Mouse (Mus musculus): ENCODE measurements around the gene Boll. TPM values are rescaled to one million over a fixed set of nuclear protein-coding genes. Genes with fewer than 3 reads are reported as not detected.

The Boll gene
- polyA plus RNA-seq, 1 experiment = not detected

DNA sequence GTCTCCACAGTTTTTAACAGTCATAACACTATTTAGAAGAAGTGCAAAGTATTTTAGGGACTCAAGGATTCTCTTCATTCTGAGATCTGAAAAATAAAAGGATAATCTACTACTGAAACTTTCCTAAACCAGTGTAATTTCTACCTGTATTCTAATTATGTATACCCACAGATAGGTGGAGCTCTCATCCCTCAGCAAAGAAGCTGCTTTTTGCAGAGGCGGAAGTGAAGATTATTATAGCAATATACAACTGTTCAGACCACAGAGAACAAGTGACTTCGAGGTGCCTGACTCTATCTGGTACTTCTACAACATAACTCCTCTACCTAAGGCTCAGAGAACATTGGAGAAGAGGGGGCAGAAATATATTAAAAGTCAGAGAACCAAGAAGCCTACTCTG, 97.8 kb downstream of the Boll start:
- Histone ChIP-seq H3K4me1 (ENCODE audit: control insufficient read depth, insufficient read depth, low read length) (no peaks in the 10 kb centered on the region), H3K27ac (ENCODE audit: insufficient read depth, low read depth, low read length) (no peak overlapping the region), H3K4me3 (ENCODE audit: insufficient read depth, low read depth, low read length) (no peak overlapping the region)
- WGBS = 74% methylated on average over 2 of the region's 2 CpGs
- no peak for TF ChIP-seq CTCF (IDR thresholded peaks at IDR 0.05; ENCODE audit: insufficient read depth, low read depth, low read length)
- TF ChIP-seq POLR2A (IDR thresholded peaks at IDR 0.05; ENCODE audit: insufficient read depth, low read depth, low read length) = no peak

GRCm38 (mm10) chr1:55264385-55264784, 98.9 kb downstream of the Boll start:
- TF ChIP-seq CTCF (IDR thresholded peaks at IDR 0.05; ENCODE audit: insufficient read depth, low read depth, low read length) (no peak), POLR2A (IDR thresholded peaks at IDR 0.05; ENCODE audit: insufficient read depth, low read depth, low read length) (no peak)
- WGBS = 77% methylated on average over 2 of the region's 2 CpGs
- H3K4me1 ChIP-seq (ENCODE audit: control insufficient read depth, insufficient read depth, low read length) = no peaks in the 10 kb centered on the region
- H3K4me3 ChIP-seq (ENCODE audit: insufficient read depth, low read depth, low read length) = no peak overlapping the region
- no peak overlapping the region for H3K27ac ChIP-seq (ENCODE audit: insufficient read depth, low read depth, low read length)

GRCm38 (mm10) chr1:55246374-55246773, 116.9 kb downstream of the Boll start:
- no peak overlapping the region for H3K27ac ChIP-seq (ENCODE audit: insufficient read depth, low read depth, low read length)
- no peak for TF ChIP-seq CTCF (IDR thresholded peaks at IDR 0.05; ENCODE audit: insufficient read depth, low read depth, low read length)
- TF ChIP-seq POLR2A (IDR thresholded peaks at IDR 0.05; ENCODE audit: insufficient read depth, low read depth, low read length) = no peak
- no peak overlapping the region for H3K4me3 ChIP-seq (ENCODE audit: insufficient read depth, low read depth, low read length)
- 96% methylated on average over 2 of the region's 2 CpGs for WGBS
- no peaks in the 10 kb centered on the region for H3K4me1 ChIP-seq (ENCODE audit: control insufficient read depth, insufficient read depth, low read length)

DNA sequence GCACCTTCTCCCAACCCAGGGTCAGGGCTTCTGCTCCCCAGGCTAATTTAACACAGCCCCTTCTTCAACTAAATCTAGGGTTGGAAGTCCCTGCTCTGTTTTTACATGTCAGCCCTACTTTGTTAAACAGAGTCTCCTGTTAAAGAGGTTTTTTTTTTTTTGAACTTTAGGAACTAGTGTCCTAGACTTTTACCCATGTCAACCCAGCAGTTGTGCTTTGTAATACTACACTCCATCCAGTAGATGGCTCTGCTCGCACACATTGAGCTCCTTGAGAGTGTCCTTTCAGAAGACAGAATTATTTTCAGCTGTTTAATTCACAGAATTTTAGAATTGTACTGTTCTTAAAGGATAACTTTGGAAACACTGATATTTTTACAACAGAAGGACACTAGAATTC, 124.0 kb downstream of the Boll start:
- Histone ChIP-seq H3K27ac (ENCODE audit: insufficient read depth, low read depth, low read length) (no peak overlapping the region), H3K4me1 (ENCODE audit: control insufficient read depth, insufficient read depth, low read length) (peaks cover 4% of the 10 kb centered on the region), H3K4me3 (ENCODE audit: insufficient read depth, low read depth, low read length) (no peak overlapping the region)
- TF ChIP-seq POLR2A (IDR thresholded peaks at IDR 0.05; ENCODE audit: insufficient read depth, low read depth, low read length) = no peak
- TF ChIP-seq CTCF (IDR thresholded peaks at IDR 0.05; ENCODE audit: insufficient read depth, low read depth, low read length) = no peak
- WGBS = 2% methylated on average over 1 of the region's 1 CpGs

- H3K4me1 ChIP-seq (ENCODE audit: control insufficient read depth, insufficient read depth, low read length) = peaks cover 4% of the 10 kb centered on the region
- no peak overlapping the region for H3K27ac ChIP-seq (ENCODE audit: insufficient read depth, low read depth, low read length)
- TF ChIP-seq CTCF (IDR thresholded peaks at IDR 0.05; ENCODE audit: insufficient read depth, low read depth, low read length) (no peak), POLR2A (IDR thresholded peaks at IDR 0.05; ENCODE audit: insufficient read depth, low read depth, low read length) (no peak)
- WGBS = 10% methylated on average over 13 of the region's 13 CpGs
- peak overlapping the region; percentile 62 for H3K4me3 ChIP-seq (ENCODE audit: insufficient read depth, low read depth, low read length)
These were observed 124.8 kb downstream of the Boll start for GRCm38 (mm10) chr1:55238496-55238895.

GRCm38 (mm10) chr1:55237643-55238161, 125.6 kb downstream of the Boll start:
- WGBS = under 1% methylated on average over 23 of the region's 23 CpGs
- Histone ChIP-seq H3K27ac (ENCODE audit: insufficient read depth, low read depth, low read length) (no peak overlapping the region), H3K4me3 (ENCODE audit: insufficient read depth, low read depth, low read length) (peak overlapping the region; percentile 62), H3K4me1 (ENCODE audit: control insufficient read depth, insufficient read depth, low read length) (peaks cover 4% of the 10 kb centered on the region)
- TF ChIP-seq CTCF (IDR thresholded peaks at IDR 0.05; ENCODE audit: insufficient read depth, low read depth, low read length) (no peak), POLR2A (IDR thresholded peaks at IDR 0.05; ENCODE audit: insufficient read depth, low read depth, low read length) (no peak)

DNA sequence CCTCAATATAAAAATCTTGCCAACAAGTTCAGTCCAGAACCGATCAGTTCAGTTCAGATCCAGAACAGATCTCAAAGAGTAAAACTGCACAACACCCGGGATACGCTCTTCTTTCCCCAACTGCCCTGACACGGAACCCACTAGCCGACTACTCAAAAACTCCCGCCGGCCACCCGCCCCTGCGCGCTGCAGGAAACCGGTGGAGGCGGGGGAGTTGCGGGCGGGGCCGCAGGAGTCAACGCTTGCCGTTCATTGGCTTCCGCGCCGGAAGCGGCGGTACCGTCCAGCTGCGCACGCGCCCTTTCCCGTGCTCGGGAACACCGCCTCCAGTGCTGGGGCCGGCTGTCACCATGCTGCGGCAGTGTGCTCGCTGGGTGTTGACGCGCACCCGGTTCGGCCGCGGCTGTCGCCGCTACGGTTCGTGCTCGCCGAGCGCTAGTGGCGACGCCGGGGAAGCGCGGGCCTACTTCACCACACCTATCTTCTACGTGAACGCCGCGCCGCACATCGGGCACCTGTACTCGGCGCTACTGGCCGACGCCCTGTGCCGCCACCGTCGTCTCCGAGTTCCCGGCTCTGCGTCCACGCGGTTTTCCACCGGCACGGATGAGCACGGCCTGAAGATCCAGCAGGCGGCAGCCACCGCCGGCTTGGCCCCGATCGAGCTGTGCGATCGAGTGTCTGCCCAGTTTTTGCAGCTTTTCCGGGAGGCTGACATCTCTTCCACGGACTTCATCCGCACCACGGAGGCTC, 126.2 kb downstream of the Boll start, which contains the start of gene Mars2:
TSS of gene Mars2 (plus strand) at position 288 of the 753 bp plus-strand sequence.
- Histone ChIP-seq H3K27ac (ENCODE audit: insufficient read depth, low read depth, low read length) (no peak within 1 kb of the TSS), H3K4me1 (ENCODE audit: control insufficient read depth, insufficient read depth, low read length) (peaks cover 4% of the 10 kb centered on the region), H3K4me3 (ENCODE audit: insufficient read depth, low read depth, low read length) (peak within 1 kb of the TSS; percentile 62)
- no peak for TF ChIP-seq CTCF (IDR thresholded peaks at IDR 0.05; ENCODE audit: insufficient read depth, low read depth, low read length)
- TF ChIP-seq POLR2A (IDR thresholded peaks at IDR 0.05; ENCODE audit: insufficient read depth, low read depth, low read length) = peak; percentile 81
- WGBS = under 1% methylated on average over 82 of the region's 82 CpGs

- Histone ChIP-seq H3K27ac (ENCODE audit: insufficient read depth, low read depth, low read length) (no peak overlapping the region), H3K4me3 (ENCODE audit: insufficient read depth, low read depth, low read length) (no peak overlapping the region; the same call in 1 of the 2 replicates), H3K4me1 (ENCODE audit: control insufficient read depth, insufficient read depth, low read length) (peaks cover 4% of the 10 kb centered on the region)
- TF ChIP-seq POLR2A (IDR thresholded peaks at IDR 0.05; ENCODE audit: insufficient read depth, low read depth, low read length) (no peak), CTCF (IDR thresholded peaks at IDR 0.05; ENCODE audit: insufficient read depth, low read depth, low read length) (no peak)
- 26% methylated on average over 5 of the region's 5 CpGs for WGBS
These were observed 126.8 kb downstream of the Boll start for GRCm38 (mm10) chr1:55236487-55236886.

- TF ChIP-seq POLR2A (IDR thresholded peaks at IDR 0.05; ENCODE audit: insufficient read depth, low read depth, low read length) (no peak), CTCF (IDR thresholded peaks at IDR 0.05; ENCODE audit: insufficient read depth, low read depth, low read length) (no peak)
- WGBS = 66% methylated on average over 16 of the region's 16 CpGs
- Histone ChIP-seq H3K4me3 (ENCODE audit: insufficient read depth, low read depth, low read length) (no peak overlapping the region), H3K27ac (ENCODE audit: insufficient read depth, low read depth, low read length) (no peak overlapping the region), H3K4me1 (ENCODE audit: control insufficient read depth, insufficient read depth, low read length) (peaks cover 4% of the 10 kb centered on the region)
These were observed 128.3 kb downstream of the Boll start for GRCm38 (mm10) chr1:55234910-55235520.

Measured in olfactory bulb, adult 2 months (tissue).